Mouse (Mus musculus) left cerebral cortex, postnatal 14 days (tissue): ENCODE results near the gene Tnnt3. TPM values are rescaled to one million over a fixed set of nuclear protein-coding genes. Genes with fewer than 3 reads are reported as not detected.

Experiments
- DNase-seq, 2 experiments: peaks; one replicate each; pipeline ENCODE4 v3.0.0; 2021 to 2022; ENCODE audit warnings: low spot score in 2 of 2, mixed read lengths in 1 of 2
- intact Hi-C: fragments of 180-260 bp; cut with DNase I; formaldehyde crosslinking; loops from one replicate; pipeline ENCODE4 v1.15.1; 2025
- total RNA-seq, 2 experiments: library from RNA; stranded (reverse); gene quantifications; 2 replicates each; pipeline ENCODE4 v1.2.3; 2021

Tnnt3 gene
- total RNA-seq, 2 experiments from 2014 or later: not detected

DNA sequence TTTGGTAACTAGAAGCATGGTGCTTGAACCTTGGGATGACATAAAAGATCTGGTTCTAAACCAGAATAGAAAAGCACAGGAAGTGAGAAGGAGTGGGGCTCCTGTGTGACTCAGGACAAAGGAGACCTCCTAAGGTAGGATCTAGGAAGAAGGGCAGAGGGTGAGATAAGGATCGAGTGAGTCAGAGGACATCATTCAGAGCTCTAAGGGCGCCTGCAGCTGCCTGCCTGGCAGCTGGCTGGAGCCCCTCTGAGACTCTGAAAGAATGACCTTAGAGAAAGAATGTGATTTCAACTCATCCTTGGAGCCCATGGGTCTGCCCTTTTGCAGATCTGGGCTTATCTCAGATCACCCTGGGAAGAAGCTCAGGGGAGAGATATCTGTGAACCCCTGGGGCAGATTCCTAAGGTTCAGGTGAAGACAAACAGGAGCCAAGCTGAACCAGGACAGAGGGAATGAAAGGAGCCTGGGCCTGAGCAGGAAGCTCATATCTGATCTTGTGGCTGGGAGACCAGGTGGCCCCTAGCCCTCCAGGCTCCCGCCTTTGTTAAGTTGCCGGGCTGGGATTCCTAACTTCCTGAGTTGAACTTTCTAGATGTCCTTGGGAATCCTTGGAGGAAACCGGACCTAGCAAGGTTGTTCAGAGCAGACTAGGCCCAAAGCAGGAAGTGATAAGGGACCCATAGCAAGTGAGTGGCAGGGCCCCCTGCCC lies 530 bp downstream of the Tnnt3 start:
- DNase-seq: no peak
- intact Hi-C loops: no loop called here

- no peak for DNase-seq
- intact Hi-C loops: loop anchor here (10.0 kb wide), 1 partner anchor 495 kb away; no protein-coding TSS in a partner anchor
These were observed 1.4 kb downstream of the Tnnt3 start for GRCm38 (mm10) chr7:142500032-142500431.

DNA sequence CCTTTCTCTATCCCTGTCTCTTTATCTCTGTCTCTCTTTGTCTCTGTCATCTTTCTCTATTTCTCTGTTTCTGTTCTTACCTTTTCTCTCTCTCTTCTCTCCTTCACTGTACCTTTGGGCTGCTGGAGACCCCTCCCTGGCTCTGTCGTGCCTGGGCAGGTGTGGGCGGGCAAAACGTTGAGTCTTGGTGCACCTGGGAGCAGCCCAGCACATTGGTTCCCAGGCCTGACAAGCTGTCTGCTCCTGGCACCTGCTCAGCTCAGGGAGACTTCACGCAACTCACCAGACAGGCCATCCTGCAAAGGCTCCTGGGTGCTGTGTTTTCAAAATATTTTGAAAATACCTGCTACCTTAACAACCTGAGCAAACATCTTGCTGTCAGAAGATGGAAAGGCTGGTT lies 4.6 kb downstream of the Tnnt3 start:
- intact Hi-C loops: loop anchor here (10.0 kb wide), 1 partner anchor 492 kb away; no protein-coding TSS in a partner anchor

GRCm38 (mm10) chr7:142505942-142506341 lies 7.3 kb downstream of the Tnnt3 start:
- DNase-seq: no peak
- intact Hi-C loops: loop anchor here (10.0 kb wide), 1 partner anchor 489 kb away; no protein-coding TSS in a partner anchor

More for the DNA sequence above, 4.6 kb downstream of the Tnnt3 start:
- no peak for DNase-seq

DNA sequence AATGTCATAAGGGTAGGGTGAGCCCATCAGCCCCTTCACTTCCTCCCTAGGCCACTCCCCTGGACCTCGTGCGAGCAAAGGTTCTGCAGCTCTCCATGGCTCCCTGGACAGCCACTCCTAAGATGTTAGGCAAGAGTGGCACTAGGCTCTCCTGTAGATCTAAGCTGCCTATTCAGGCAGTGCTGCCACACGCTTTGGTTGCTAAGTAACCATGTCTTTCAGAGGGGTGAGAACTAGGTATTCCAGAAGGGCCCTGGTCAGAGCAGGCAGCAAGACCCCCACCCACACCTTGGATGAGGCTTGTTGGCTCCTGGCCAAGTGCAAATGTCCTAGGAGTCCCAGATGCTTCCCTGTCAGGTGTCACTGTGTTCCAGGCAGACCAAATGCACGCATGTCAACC lies 7.9 kb downstream of the Tnnt3 start:
- intact Hi-C loops: loop anchor here (10.0 kb wide), 1 partner anchor 488 kb away; no protein-coding TSS in a partner anchor
- no peak for DNase-seq

- intact Hi-C loops: loop anchor here (10.0 kb wide), 1 partner anchor 487 kb away; no protein-coding TSS in a partner anchor
- DNase-seq: no peak
These were observed 8.8 kb downstream of the Tnnt3 start for GRCm38 (mm10) chr7:142507453-142507852.

- intact Hi-C loops: loop anchor here (10.0 kb wide), 1 partner anchor 485 kb away; no protein-coding TSS in a partner anchor
- no peak for DNase-seq
These were observed 10.9 kb downstream of the Tnnt3 start for GRCm38 (mm10) chr7:142509518-142509917.

DNA sequence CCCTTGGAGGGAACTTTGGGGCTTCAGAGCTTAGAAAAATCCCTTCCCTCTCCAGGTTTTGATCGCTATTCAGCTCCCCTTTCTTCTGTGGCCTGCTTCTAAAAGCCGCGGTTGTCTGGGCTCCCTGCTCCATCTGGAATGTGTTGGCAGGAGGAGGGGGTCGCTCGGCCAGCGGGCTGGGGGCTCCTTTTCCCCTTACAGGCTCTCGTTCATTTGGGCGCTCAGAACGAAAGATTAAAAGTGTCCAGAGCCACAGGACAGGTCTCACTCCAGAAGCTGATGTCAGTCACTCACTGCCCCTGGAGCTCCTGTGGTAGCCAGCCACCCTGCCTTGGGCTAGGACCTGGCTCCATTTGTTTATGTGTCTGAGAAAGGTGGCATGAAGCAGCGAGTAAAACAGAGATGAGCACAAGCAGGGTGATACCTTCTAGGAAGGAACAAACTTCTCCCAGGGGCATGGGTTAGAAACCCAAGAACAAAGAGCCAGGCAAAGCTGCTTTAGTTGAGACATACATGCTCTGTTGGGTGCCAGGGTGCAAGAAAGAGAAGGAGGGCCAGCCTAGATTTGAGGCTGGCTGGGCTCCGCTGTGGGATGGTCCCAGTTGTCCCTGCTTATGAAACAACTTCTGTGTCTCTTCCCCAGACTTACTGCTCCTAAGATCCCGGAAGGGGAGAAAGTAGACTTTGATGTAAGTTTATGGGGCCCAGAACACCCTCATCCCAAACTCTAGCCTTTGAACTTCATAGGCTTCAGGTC lies 11.6 kb downstream of the Tnnt3 start:
- DNase-seq: no peak
- intact Hi-C loops: no loop called here

- no peak for DNase-seq
- intact Hi-C loops: no loop called here
These were observed 15.4 kb downstream of the Tnnt3 start for GRCm38 (mm10) chr7:142514048-142514447.

DNA sequence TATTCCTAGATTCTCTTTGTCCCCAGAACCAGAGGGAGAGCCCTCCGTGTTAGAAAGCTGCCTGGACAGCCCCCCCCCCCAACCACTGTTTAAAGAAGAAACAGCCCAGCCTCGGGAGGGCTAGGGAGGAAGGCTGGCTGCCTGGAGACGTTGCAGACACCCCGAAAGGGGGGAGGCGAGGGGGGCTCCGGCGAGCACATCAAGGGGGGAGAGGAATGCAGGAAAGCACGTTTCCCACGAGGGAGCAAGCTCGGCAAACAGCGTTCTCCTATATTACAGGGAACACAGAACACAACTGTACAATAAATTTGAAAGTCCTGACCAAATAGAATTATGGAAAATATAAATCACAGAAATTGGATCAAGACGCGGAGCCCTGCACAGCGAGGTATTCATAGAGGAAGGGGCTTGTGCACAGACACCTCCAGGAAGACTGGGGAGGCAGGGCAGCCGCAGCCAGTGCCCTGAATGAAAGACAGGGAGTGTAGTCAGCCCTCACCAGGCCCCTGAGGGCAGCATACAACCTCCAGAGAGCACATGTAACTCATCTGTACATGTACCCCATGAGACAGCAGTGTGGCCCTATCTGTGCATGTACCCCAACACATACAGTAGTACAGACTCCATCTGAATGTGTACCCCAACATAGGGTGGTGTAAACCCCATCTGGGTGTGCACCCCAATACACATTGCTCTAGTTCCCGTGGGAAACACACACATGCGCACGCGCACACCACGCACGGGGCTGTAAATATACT lies 17.8 kb downstream of the Tnnt3 start:
- intact Hi-C loops: no loop called here
- DNase-seq: no peak

DNA sequence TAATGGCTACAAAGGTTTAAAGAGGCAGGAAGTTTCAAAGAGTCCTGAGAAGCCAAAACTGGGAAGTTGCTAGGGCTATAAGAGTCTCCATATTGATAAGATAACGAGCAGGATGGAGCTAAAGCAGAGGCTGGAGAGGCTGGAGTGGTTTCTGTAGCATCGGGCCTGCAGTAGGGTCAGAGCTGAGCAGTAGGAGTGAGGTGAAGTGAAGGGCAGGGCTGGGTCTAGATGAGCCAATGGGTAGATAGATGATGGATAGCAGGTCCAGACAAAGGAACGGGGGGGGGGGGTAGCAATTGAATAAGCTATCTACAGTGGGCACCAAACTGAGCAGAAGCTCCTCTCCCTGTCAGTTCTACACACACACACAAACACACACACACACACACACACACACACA lies 18.9 kb downstream of the Tnnt3 start:
- no peak for DNase-seq
- intact Hi-C loops: no loop called here

DNA sequence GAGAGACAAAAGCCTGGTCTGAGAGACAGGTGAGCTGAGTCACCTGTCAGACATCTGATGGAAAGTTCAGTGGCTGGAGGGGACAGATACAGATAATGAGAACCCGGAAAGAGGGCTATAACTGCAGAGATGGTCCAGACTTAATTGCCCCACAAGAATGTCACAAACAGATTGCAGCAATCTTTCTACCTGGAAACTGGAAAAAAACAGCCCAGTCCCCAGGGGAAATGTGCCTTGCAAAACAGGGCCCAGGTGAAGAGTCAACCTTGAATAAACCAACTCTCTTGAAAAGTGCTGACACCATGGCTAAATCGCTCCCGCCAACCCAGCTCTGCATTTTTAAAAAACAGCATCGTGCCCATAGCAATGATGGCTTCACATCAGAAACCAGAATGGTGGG lies 21.7 kb downstream of the Tnnt3 start:
- DNase-seq: no peak
- intact Hi-C loops: no loop called here

GRCm38 (mm10) chr7:142522352-142522751 lies 23.7 kb downstream of the Tnnt3 start:
- no peak for DNase-seq
- intact Hi-C loops: no loop called here

GRCm38 (mm10) chr7:142523200-142523990 lies 24.8 kb downstream of the Tnnt3 start:
- no peak for DNase-seq
- intact Hi-C loops: no loop called here

- intact Hi-C loops: loop anchor here (5.0 kb wide), 1 partner anchor 38 kb away; no protein-coding TSS in a partner anchor
- no peak for DNase-seq
These were observed 26.9 kb downstream of the Tnnt3 start for GRCm38 (mm10) chr7:142525342-142526178.

GRCm38 (mm10) chr7:142529350-142529749 lies 30.7 kb downstream of the Tnnt3 start:
- intact Hi-C loops: loop anchor here (5.0 kb wide), 1 partner anchor 42 kb away; no protein-coding TSS in a partner anchor
- no peak for DNase-seq

GRCm38 (mm10) chr7:142531973-142532521 lies 33.4 kb downstream of the Tnnt3 start:
- no peak for DNase-seq
- intact Hi-C loops: no loop called here

DNA sequence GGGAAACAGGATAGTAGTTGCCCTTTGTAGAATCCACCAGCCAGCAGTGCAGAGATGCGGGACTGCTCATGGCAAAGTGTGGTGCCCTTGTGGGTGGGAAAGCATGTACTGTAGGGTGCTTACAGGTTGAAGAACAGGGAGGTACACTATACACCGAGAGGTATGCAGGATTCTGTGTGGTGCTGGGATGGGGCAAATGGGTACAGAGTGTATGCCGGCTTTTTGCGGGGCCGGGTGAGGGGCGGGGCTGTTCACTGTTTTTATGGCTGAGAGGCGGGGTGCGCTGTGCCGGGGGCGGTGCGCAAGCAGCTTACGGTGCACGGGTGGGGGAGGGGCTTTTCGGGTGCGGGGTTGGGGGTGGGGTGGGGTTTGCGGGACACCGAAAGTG lies 34.0 kb downstream of the Tnnt3 start, which contains the start of gene Mrpl23:
TSS of gene Mrpl23 (plus strand) at position 16 of the 388 bp plus-strand sequence.
- intact Hi-C loops: no loop called here
- DNase-seq: no peak
